Mouse (Mus musculus) small intestine, adult 2 months (tissue): ENCODE measurements around the gene Nmnat3. TPM values are rescaled to one million over a fixed set of nuclear protein-coding genes. Genes with fewer than 3 reads are reported as not detected.

Experiments
- H3K27ac ChIP-seq: fragments of 200-500 bp; 2 replicates; pipeline ENCODE4 v1.5.1; 2012; ENCODE audit warnings: low read depth, low read length, control low read depth, inconsistent platforms; ENCODE audit not compliant: insufficient read depth
- H3K27me3 ChIP-seq: fragments of 200-500 bp; 2 replicates; pipeline ENCODE4 v1.6.1; 2012; ENCODE audit warnings: mild to moderate bottlenecking, moderate library complexity, low read length, inconsistent platforms; ENCODE audit not compliant: control insufficient read depth, insufficient read depth
- H3K36me3 ChIP-seq: fragments of 200-500 bp; 2 replicates; pipeline ENCODE4 v1.6.1; 2012; ENCODE audit warnings: mild to moderate bottlenecking, low read length, control low read depth, inconsistent platforms; ENCODE audit not compliant: control insufficient read depth, insufficient read depth
- H3K4me1 ChIP-seq: fragments of 200-500 bp; 2 replicates; pipeline ENCODE4 v1.6.1; 2012; ENCODE audit warnings: low read length, inconsistent platforms, mixed read lengths; ENCODE audit not compliant: control insufficient read depth, insufficient read depth, insufficient read length
- H3K4me3 ChIP-seq: fragments of 200-500 bp; 2 replicates; pipeline ENCODE4 v1.5.1; 2012; ENCODE audit warnings: low read depth, mild to moderate bottlenecking, control low read depth, inconsistent platforms, low read length, moderate library complexity
- CTCF ChIP-seq: fragments of 200-500 bp; IDR thresholded peaks from 2 replicates; pipeline ENCODE4 v1.5.1; 2012; ENCODE audit warnings: low read depth, mild to moderate bottlenecking, control low read depth, inconsistent platforms, low read length, moderate library complexity, mixed read lengths; ENCODE audit not compliant: insufficient replicate concordance, insufficient read length; ENCODE audit errors: extremely low read depth
- POLR2A ChIP-seq: fragments of 200-500 bp; IDR thresholded peaks from 2 replicates; pipeline ENCODE4 v1.6.1; 2012; ENCODE audit warnings: low read depth, mild to moderate bottlenecking, control low read depth, inconsistent platforms, low read length, moderate library complexity
- WGBS: fragments of 180-500 bp; shearing (Covaris S2); methylation state at CpG from one replicate; pipeline ENCODE4 v1.1.7; 2018; 5-methylcytosine and 5-hydroxymethylcytosine counted together
- polyA plus RNA-seq: library from polyadenylated mRNA; depleted of rRNA; stranded (reverse); fragments of >200 nt; gene quantifications from 2 replicates; pipeline ENCODE4 v1.2.3, GENCODE M21; 2012

The Nmnat3 gene
- polyA plus RNA-seq, 1 experiment: 9.9 TPM

DNA sequence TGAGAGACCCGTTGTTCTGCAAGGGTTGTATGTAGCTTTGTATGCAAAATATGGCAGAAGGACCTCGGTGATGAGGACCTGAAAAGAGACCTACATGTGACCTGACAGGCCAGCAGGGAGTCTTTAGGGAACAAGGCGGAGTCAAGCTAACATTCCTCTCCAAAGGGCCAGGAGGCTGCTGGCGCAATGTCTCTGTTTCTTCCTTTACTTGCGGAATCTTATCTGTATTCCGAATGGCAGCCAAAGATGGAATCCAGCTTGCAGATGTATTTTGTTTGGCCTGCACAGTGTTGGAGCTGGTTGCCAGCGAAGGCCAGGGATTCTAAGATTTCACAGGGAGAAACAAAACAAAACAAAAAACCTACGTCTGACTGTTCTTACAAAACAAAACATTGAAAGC is 141.5 kb downstream of the Nmnat3 start:
- 67% methylated on average over 8 of the region's 8 CpGs for WGBS
- Histone ChIP-seq H3K4me3 (no peak overlapping the region), H3K27me3 (peaks cover 7% of the 10 kb centered on the region; the same call in 1 of the 2 replicates), H3K27ac (0 out of 2 replicates have a peak overlapping the region, but pooled peaks have one; percentile 13), H3K36me3 (no peaks in the 10 kb centered on the region), H3K4me1 (peaks cover 16% of the 10 kb centered on the region)
- no peak for TF ChIP-seq CTCF
- no peak for TF ChIP-seq POLR2A

DNA sequence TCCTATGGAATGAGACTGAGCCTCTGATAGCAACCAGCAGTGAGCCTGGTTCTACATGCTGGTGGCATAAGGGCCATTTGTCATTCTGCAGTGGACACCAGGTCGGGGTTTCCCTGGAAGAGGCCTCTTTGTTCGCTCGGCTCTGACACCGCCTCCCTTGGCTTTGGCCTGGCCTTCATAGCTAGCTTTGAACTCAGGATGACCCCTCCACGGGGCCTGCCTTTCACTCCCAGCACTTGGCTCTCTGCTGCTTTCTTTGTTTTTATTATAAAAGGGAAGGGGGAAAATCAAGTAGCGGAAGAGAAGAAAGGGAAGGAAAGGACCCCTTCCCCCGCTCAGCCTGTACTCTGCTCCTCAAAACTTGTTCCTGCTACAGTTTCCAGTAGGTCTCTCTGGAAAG is 142.6 kb downstream of the Nmnat3 start:
- no peaks in the 10 kb centered on the region for H3K36me3 ChIP-seq
- H3K27ac ChIP-seq: no peak overlapping the region
- peaks cover 4% of the 10 kb centered on the region; the same call in 1 of the 2 replicates for H3K27me3 ChIP-seq
- peaks cover 9% of the 10 kb centered on the region for H3K4me1 ChIP-seq
- no peak for TF ChIP-seq CTCF
- no peak for TF ChIP-seq POLR2A
- WGBS: 66% methylated on average over 7 of the region's 7 CpGs
- no peak overlapping the region for H3K4me3 ChIP-seq

DNA sequence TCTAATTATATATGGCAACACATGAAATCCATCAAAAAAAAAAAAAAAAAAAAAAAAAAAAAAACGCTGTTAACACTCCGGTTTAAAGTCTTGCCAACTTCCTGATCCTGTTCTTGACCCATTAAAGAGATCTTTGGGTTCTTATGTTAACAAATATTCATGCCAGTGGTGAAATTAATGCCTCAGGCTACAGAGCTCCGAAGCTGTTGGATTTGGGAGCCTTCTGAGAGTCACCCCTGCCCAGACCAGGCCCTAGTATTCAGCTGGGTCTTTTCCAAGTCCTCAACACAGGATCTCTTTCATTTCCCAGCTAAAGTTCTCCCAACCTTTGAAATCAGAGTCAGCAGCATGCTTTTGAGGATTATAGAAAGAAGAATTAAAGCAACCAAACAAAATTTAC is 143.3 kb downstream of the Nmnat3 start:
- peaks cover 7% of the 10 kb centered on the region for H3K4me1 ChIP-seq

DNA sequence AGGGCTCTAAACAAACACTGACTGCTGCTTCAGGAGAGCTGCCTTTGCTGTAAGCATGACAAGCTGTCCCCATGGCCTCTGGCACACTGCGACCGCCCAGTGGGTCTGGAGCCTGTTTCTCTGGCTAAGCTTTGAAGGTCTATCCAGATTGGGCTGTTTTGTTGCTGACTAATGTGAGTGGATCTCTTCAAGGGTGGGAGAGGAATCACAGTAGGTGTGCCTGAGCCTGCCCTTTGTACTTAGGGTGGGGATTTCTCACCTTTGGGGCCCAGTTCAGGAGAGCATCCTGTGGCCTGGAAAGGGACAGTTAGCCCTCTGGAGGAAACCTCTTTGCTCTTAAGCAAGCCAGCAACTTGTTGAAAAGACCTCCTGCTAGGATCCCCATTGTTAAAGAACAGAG is 145.8 kb downstream of the Nmnat3 start:
- WGBS: 35% methylated on average over 2 of the region's 2 CpGs
- Histone ChIP-seq H3K36me3 (no peaks in the 10 kb centered on the region), H3K4me3 (no peak overlapping the region), H3K27me3 (no peaks in the 10 kb centered on the region), H3K27ac (0 out of 2 replicates have a peak overlapping the region, but pooled peaks have one; percentile 21), H3K4me1 (peaks cover 7% of the 10 kb centered on the region)
- TF ChIP-seq POLR2A (no peak), CTCF (no peak)

More for the DNA sequence above, 143.3 kb downstream of the Nmnat3 start:
- Histone ChIP-seq H3K27ac (no peak overlapping the region), H3K4me3 (no peak overlapping the region), H3K36me3 (no peaks in the 10 kb centered on the region), H3K27me3 (no peaks in the 10 kb centered on the region)
- TF ChIP-seq POLR2A (no peak), CTCF (no peak)
- WGBS: 36% methylated on average over 3 of the region's 3 CpGs

DNA sequence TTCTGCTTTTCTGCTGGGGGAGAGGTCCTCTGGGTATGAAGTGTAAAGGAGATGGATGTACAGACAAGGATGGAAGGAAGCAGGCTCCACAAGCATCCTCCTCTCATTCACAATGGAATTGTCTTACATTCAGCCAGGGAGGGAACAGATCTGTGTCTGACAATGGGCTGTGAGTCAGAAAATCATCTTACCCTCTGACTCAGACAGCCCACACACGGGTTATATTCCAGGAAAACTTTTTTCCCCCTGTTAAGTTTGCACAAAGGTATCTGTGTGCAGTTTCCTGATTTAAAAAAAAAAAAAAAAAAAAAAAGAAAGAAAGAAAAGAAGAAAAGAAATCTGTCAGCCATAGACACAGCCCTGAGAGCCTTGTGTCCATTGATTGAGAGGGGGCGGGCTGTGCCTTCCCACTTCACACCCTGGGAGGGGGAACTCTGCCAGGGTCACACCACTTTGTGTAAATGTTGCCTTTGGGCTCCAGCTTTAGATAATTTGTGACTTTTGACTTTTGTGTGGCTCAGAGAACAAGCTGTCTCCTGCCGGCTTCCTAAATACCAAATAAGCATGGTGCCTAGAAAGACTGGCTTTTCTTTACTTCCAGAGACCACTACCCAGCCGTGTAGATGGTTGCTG is 146.8 kb downstream of the Nmnat3 start:
- H3K4me1 ChIP-seq: peaks cover 7% of the 10 kb centered on the region
- no peaks in the 10 kb centered on the region for H3K27me3 ChIP-seq
- H3K4me3 ChIP-seq: no peak overlapping the region
- WGBS: 55% methylated on average over 4 of the region's 4 CpGs
- TF ChIP-seq POLR2A: no peak
- TF ChIP-seq CTCF: no peak
- no peak overlapping the region for H3K27ac ChIP-seq
- no peaks in the 10 kb centered on the region for H3K36me3 ChIP-seq

DNA sequence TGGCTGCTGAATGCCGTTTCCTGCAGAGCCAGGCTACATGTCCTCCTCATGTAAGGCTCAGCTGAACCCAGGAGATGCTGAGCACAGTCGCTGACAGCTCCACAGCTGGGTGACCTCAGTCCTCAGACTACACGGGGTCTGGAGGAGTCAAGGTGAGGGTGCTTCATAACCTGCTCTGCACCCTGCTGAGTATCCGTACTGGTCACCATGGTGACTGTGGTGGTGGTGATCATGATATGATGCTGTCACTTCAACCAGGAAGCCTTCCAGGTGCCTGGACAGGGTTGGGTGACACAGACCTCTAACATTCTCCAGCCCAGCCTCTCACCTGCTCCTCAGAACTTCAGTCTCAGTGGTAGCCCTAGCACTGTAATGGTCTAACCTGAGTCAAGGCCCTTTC is 150.6 kb downstream of the Nmnat3 start:
- Histone ChIP-seq H3K4me1 (peaks cover 7% of the 10 kb centered on the region), H3K27me3 (no peaks in the 10 kb centered on the region), H3K4me3 (no peak overlapping the region), H3K27ac (no peak overlapping the region), H3K36me3 (no peaks in the 10 kb centered on the region)
- no peak for TF ChIP-seq POLR2A
- WGBS: 74% methylated on average over 4 of the region's 4 CpGs

DNA sequence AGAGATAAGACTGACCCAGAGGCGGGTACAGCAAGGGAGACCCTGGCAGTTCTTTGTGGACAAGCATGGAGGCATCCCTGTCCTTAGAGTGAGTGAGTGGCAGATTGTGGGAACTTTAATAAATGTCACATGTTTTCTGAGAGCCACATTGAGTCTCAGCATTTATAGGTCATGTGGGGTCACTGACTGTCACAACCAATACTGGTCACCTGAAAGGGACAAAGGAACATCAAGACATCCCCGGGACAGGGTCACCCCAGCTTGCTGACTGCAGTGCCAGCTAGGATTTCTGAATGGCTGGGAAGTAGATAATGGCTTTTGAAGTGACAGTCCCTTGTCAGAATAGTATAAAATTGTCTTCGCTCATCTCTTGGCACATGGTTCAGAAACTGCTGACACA is 151.9 kb downstream of the Nmnat3 start:
- WGBS: 83% methylated on average over 3 of the region's 3 CpGs
- TF ChIP-seq POLR2A (no peak), CTCF (no peak)
- Histone ChIP-seq H3K36me3 (no peaks in the 10 kb centered on the region), H3K27ac (no peak overlapping the region), H3K4me3 (no peak overlapping the region), H3K4me1 (peaks cover 2% of the 10 kb centered on the region; the same call in 1 of the 2 replicates), H3K27me3 (no peaks in the 10 kb centered on the region)

DNA sequence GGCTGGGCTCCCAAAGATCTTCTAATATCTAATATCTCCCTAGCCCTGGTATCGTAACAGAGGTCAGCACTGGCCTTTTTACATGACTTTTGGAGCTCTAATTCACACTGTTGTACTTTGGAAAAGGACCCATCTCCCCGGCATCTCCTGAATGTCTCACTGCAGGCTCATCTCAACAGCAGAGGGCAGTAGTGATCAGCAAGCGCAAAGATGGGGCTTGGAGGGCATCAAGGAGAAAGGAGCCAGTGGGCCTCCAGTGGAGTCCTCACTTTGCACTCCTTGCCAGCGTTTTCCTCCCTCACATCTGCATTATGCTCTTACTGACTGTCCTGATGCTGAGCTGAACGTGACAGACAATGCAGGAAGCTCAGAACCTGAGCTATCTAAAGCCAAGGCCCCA is 155.4 kb downstream of the Nmnat3 start:
- Histone ChIP-seq H3K27ac (no peak overlapping the region), H3K27me3 (no peaks in the 10 kb centered on the region), H3K36me3 (no peaks in the 10 kb centered on the region), H3K4me1 (peaks cover 15% of the 10 kb centered on the region; the same call in 1 of the 2 replicates), H3K4me3 (no peak overlapping the region)
- TF ChIP-seq CTCF (peak; percentile 83), POLR2A (no peak)
- 26% methylated on average over 5 of the region's 5 CpGs for WGBS
